Mouse (Mus musculus): ENCODE results near the gene Spem2.

Spem2 gene

GRCm38 (mm10) chr11:69835326-69835965 is 17.2 kb upstream of the Spem2 start:
- no peak for DNase-seq (ENCODE audit: low read depth)

- DNase-seq (ENCODE audit: low read depth) = no peak
Measured at GRCm38 (mm10) chr11:69834001-69834549, 15.8 kb upstream of the Spem2 start.

- no peak for DNase-seq (ENCODE audit: low read depth)
Measured at GRCm38 (mm10) chr11:69833554-69833953, 15.3 kb upstream of the Spem2 start.

- no peak for DNase-seq (ENCODE audit: low read depth)
Measured at GRCm38 (mm10) chr11:69828832-69829231, 10.6 kb upstream of the Spem2 start.

- no peak for DNase-seq (ENCODE audit: low read depth)
Measured at GRCm38 (mm10) chr11:69823456-69823855, 5.2 kb upstream of the Spem2 start.

- no peak for DNase-seq (ENCODE audit: low read depth)
Measured at GRCm38 (mm10) chr11:69822080-69822479, 3.8 kb upstream of the Spem2 start, which contains the start of gene Spem1. Gene Spem1, minus strand, starts transcription at chr11:69822180.

- DNase-seq (ENCODE audit: low read depth) = no peak
Measured at GRCm38 (mm10) chr11:69818871-69819270, 606 bp upstream of the Spem2 start.

- no peak for DNase-seq (ENCODE audit: low read depth)
Measured at GRCm38 (mm10) chr11:69816520-69816919, 1.7 kb downstream of the Spem2 start.

GRCm38 (mm10) chr11:69815155-69815554 is 3.1 kb downstream of the Spem2 start, which contains the start of gene Gm39566:
Gene Gm39566, minus strand, starts transcription at chr11:69815298.
- DNase-seq (ENCODE audit: low read depth) = no peak

GRCm38 (mm10) chr11:69810280-69810679 is 8.0 kb downstream of the Spem2 start:
- DNase-seq (ENCODE audit: low read depth) = no peak

GRCm38 (mm10) chr11:69807641-69808040 is 10.6 kb downstream of the Spem2 start:
- DNase-seq (ENCODE audit: low read depth) = no peak

GRCm38 (mm10) chr11:69806378-69806777 is 11.9 kb downstream of the Spem2 start:
- DNase-seq (ENCODE audit: low read depth) = no peak

- no peak for DNase-seq (ENCODE audit: low read depth)
Measured at GRCm38 (mm10) chr11:69804972-69805909, 13.0 kb downstream of the Spem2 start, which contains the start of gene Tmem102. Gene Tmem102, minus strand, starts transcription at chr11:69805624.

- no peak for DNase-seq (ENCODE audit: low read depth)
Measured at GRCm38 (mm10) chr11:69804652-69804940, 13.7 kb downstream of the Spem2 start.

GRCm38 (mm10) chr11:69803786-69804651 is 14.2 kb downstream of the Spem2 start:
- peak; percentile 56 for DNase-seq (ENCODE audit: low read depth)

GRCm38 (mm10) chr11:69803328-69803727 is 14.9 kb downstream of the Spem2 start:
- DNase-seq (ENCODE audit: low read depth) = no peak

- no peak for DNase-seq (ENCODE audit: low read depth)
Measured at GRCm38 (mm10) chr11:69802648-69803105, 15.6 kb downstream of the Spem2 start.

GRCm38 (mm10) chr11:69801379-69801977 is 16.8 kb downstream of the Spem2 start, which contains the start of gene Fgf11:
Gene Fgf11, minus strand, starts transcription at chr11:69801857.
- DNase-seq (ENCODE audit: low read depth) = no peak

GRCm38 (mm10) chr11:69800392-69801197 is 17.7 kb downstream of the Spem2 start:
- DNase-seq (ENCODE audit: low read depth) = no peak

- DNase-seq (ENCODE audit: low read depth) = no peak
Measured at GRCm38 (mm10) chr11:69800138-69800391, 18.2 kb downstream of the Spem2 start.

Data from c-Kit-positive CD71-negative TER-119-negative erythroid progenitor cells, embryonic 14.5 days (primary cell).